Mouse (Mus musculus): ENCODE data around the gene Igfbp6.

- TF ChIP-seq POLR2A (IDR thresholded peaks at IDR 0.05; ENCODE audit: low read depth, low read length): no peak
- TF ChIP-seq CTCF (IDR thresholded peaks at IDR 0.05; ENCODE audit: extremely low read depth, insufficient read depth, insufficient read length, insufficient replicate concordance): no peak
These were observed 46.1 kb upstream of the Igfbp6 start for GRCm38 (mm10) chr15:102097991-102098555.
